Mouse (Mus musculus) activated CD4-positive, CD25-positive, alpha-beta regulatory T cell, adult 4 months (primary cell): ENCODE data around the gene Fbxw11. TPM values are rescaled to one million over a fixed set of nuclear protein-coding genes. Genes with fewer than 3 reads are reported as not detected.
"Not testable (repeated sequence)": the region's sequence is repeated elsewhere in the genome, so short reads cannot be mapped to it uniquely, and the experiment has no call there.

ENCODE experiments used
- ATAC-seq: one replicate; pipeline ENCODE4 v1.8.0; 2017
- polyA plus RNA-seq, 2 experiments: library from polyadenylated mRNA; unstranded; fragments of 100-300 nt; shearing (Covaris generic); gene quantifications; one replicate each; pipeline ENCODE4 v1.2.1; 2017

The Fbxw11 gene
- 10 to 100 TPM; 21.3 TPM for polyA plus RNA-seq

- peak; percentile 83 for ATAC-seq
Observed at GRCm38 (mm10) chr11:32642249-32642876, at the start of gene Fbxw11. Fbxw11 (plus strand) TSS chr11:32642724.

DNA sequence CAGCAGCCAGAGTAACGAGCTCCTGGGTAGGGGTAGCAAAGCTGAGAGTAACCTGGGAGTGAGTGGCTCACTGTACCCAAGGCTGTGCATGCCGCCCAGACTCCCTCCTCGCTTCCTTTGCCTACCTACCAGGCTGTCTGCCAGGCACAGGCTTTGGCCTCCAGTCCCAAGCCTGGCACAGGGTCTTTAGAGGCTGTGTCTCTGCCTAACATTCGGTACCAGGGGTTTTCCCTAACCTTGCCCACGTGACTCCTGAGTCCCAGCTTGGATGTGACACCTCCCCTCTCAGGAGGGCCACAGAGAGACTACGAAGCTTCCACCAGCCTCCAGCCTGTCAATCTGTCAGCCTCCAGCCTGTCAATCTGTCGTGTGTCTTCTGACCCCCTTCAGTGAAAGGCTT lies 49.4 kb upstream of the Fbxw11 start:
- ATAC-seq = no peak

DNA sequence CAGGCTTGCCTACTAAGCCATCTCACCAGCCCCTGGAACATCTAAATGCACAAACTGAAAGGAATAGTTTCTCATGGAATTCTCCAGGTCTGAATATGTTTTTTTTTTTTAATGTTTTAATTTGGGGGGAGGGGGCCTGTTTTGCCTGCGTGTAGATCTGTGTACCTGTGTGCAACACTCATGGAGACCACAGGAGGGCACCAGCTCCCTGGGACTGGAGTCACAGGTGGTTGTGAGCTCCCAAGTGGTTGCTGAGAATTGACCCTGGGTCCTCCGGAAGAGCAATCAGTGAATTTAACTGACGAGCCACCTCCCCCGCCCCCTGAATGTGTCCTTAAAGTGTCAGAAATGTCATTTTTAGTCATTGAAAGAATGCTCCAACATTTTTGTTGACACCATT lies 48.4 kb upstream of the Fbxw11 start:
- no peak for ATAC-seq

DNA sequence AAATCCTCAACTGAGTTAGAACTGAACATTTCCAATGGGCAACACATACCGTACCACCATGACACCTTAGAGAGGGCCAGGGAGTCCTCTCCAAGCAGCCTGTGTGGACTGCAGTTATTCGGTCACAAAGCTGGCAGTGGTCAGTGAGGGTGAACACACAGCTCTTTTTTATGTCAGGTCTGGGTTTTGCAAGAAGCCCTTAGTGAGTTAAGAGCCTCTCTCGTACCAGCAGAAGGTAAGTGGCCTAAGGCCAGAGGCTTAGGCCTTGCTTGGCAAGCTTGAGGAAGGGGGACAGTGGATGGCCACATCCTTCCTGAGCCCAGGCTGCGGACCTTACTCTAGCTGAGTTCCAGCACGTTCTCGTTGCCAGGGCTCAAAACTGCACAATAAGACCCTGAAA lies 42.2 kb upstream of the Fbxw11 start:
- ATAC-seq = no peak

- ATAC-seq = no peak
Observed at GRCm38 (mm10) chr11:32601528-32602323, 40.8 kb upstream of the Fbxw11 start.

DNA sequence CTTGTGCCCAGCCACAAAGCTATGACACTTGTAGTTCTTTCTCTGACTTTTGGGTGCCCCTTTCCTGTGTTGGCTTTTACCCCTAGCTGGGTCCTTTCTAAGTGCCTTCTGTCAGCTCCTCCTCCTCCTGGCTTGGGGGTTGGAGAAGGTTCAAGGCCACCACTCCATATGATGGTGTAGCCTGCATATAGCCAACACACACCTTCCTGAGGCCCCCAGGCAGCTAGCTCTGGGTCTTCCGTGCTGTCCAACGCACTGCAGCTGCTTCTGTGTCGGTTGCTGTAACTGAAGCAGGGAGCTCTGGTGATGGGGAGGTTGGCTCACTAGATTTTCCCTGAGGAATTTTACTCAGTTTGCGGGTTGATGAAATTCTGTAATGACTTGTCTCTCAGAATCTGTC lies 37.9 kb upstream of the Fbxw11 start:
- ATAC-seq = no peak

- ATAC-seq = no peak
Observed at GRCm38 (mm10) chr11:32605131-32605860, 37.2 kb upstream of the Fbxw11 start.

GRCm38 (mm10) chr11:32605907-32606306 lies 36.6 kb upstream of the Fbxw11 start:
- ATAC-seq = no peak

GRCm38 (mm10) chr11:32607319-32607718 lies 35.2 kb upstream of the Fbxw11 start:
- ATAC-seq = peak; percentile 37

DNA sequence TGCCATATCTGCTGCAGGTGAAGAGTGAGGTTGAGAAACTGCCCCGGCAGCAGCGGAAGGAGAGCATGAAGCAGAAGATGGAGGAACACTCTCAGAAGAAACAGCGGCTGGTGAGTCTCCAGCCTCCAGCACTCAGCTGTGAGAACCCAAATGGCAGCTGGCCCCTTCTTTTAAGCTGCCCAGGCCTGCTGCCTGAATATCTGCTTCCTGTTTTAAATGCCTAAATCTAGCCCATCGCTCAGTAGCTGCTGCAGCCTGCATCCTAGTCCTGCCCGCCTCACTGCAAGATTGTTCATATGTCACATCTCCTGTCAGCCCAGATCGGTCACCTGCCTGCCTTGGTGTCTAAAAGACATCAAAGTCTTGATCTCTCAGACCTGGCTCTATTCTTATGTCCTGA lies 31.9 kb upstream of the Fbxw11 start:
- ATAC-seq = no peak

DNA sequence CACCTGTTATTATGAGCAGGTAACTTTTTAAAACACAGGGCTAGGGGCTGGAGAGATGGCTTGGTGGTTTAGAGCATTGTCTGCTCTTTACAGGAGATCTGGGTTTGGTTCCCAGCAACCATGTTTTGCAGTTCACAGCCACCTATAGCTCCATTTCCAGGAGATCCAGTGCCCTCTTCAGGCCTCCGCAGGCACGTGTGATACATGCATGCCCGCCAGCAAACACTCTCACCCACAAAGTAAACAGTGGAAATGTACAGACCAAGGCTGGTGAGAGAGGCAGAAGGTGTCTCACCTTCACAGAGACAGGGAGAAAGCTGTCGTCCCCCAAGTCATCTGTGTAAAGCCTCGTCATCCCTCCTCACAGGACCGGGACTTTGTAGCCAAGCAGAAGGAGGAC lies 30.2 kb upstream of the Fbxw11 start:
- no peak for ATAC-seq

GRCm38 (mm10) chr11:32614463-32614862 lies 28.1 kb upstream of the Fbxw11 start:
- no peak for ATAC-seq

DNA sequence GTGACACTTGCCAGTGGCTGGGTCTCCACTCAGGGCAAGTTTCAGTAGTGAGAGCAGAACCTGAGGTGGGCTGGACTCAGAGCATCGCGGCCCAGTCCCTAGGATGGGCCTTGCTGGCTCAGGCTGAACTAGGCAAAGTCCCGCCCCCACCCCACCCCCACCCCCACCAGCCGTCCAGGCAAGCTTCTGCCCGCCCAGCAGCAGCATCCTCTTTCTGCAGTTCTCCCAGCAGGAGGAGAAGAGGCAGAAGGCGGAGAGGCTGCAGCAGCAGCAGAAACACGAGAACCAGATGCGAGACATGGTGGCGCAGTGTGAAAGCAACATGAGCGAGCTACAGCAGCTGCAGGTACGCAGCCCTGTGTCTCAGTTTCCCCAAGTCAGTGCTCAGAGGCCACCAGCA lies 27.0 kb upstream of the Fbxw11 start:
- no peak for ATAC-seq

DNA sequence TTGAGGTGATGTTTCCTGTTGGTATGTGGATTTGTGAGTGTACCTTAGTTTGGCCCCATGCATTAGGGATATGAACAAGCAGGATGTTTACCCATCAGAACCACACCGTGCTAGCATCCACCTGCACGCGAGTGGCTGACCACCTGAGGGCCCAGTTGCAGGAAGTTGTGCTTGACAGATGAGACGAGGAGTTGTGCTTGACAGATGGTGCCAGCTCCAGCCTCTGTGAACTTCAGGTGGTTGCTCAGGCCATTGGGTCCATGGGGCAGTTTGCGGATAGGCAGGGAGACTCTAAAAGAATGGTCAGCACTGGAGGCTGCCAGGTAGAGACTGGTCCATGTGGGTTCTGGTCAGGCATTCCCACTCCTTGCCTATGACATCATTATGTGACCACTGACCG lies 26.4 kb upstream of the Fbxw11 start:
- ATAC-seq = no peak

- no peak for ATAC-seq
Observed at GRCm38 (mm10) chr11:32618036-32618435, 24.5 kb upstream of the Fbxw11 start.

- ATAC-seq = not testable (repeated sequence)
Observed at GRCm38 (mm10) chr11:32618641-32619040, 23.9 kb upstream of the Fbxw11 start.

DNA sequence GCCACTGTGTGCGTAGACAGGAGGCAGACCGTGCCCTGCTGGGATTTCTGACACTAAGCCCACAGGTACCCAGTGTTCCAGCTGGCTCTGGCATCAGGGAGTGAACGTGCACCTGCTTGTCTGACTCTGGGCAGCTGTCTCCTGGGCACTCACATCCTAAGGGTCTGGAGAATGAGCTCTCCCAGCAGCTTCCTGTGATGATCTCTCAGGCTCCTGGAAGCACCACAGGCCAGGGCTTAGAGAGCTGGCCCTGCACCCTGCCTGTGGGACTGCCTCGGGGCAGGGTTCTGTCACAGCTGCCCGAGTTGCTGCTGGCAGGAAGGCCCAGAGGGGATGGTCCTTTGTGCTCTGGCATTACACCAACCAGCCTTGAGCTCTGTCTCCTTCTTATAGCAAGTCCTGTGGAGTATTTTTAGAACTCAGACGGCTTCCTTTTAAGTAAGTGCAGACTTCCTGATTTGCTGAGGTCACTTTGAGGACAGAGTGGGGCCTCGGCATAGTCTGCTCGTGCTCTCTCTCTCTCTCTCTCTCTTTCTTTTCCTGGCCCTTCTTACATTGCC lies 23.2 kb upstream of the Fbxw11 start:
- no peak for ATAC-seq

- ATAC-seq = no peak
Observed at GRCm38 (mm10) chr11:32619866-32620456, 22.6 kb upstream of the Fbxw11 start.

DNA sequence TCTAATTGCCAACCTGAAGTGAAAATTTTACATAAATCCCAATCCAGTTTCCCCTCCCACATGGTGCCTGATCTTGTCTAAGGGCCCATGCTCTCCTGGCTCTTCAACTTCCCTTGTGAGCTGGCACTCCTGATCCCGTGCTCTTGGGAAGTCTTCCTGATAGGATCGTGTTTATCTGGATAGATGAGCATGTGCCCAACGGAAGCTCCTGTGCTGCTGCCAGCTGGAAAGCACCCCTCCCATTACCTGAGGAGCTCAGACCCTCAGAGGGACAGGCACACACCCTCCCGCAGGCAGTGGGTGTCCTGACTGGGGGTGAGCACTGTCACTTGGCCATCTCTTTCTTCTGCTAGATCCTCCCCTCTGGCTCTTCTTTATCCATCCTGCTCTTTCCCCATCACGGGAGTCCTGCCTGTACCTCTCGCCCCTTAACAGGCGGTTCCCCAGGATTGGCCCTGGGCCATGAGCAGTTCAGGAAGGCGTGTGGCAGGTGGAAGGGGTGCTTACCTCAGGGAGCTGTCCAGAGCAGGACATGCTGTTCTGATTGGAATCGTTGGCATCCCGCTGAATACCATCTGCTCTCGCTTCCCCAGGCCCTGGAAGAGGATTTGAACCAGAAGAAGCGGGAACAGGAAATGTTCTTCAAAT lies 20.6 kb upstream of the Fbxw11 start:
- no peak for ATAC-seq

- ATAC-seq = no peak
Observed at GRCm38 (mm10) chr11:32622479-32623190, 19.9 kb upstream of the Fbxw11 start.

- ATAC-seq = no peak
Observed at GRCm38 (mm10) chr11:32623236-32623635, 19.3 kb upstream of the Fbxw11 start.

DNA sequence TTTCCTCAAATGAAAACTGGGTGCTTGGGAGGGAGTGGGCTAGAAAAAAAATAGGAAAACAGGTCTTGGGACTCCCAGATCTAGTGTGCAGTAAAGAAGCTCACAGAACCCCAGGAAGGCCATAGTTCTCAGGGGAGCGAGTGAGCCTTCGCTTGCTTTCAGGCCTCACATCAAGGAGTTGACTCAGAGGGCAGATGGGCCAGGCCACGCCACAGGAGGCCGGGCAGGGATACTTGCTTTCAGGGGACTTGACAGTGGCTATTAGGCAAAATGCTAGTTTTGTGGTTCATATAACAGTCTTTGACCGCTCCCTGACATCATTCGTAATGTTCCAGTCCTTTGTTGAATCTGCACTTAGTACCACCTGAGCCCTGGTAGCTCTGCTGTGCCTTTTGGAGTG lies 18.6 kb upstream of the Fbxw11 start:
- no peak for ATAC-seq
